Mouse (Mus musculus) lung, embryonic 16.5 days (tissue): ENCODE data around the gene Lingo3. TPM values are rescaled to one million over a fixed set of nuclear protein-coding genes. Genes with fewer than 3 reads are reported as not detected.
"Not testable (repeated sequence)": the region's sequence is repeated elsewhere in the genome, so short reads cannot be mapped to it uniquely, and the experiment has no call there.

ENCODE experiments used
- ATAC-seq: fragments of 200-750 bp; cut with Nextera tagmentation; 2 replicates; pipeline ENCODE4 v1.8.0; 2017; ENCODE audit warnings: low read depth, mild to moderate bottlenecking, moderate library complexity
- H3K27ac ChIP-seq: fragments of 300-500 bp; sonication (generic); 2 replicates; pipeline ENCODE4 v1.5.1; 2014; ENCODE audit warnings: mild to moderate bottlenecking, control low read depth, low read length
- H3K27me3 ChIP-seq: fragments of 300-500 bp; sonication (generic); 2 replicates; pipeline ENCODE4 v1.6.1; 2014; ENCODE audit warnings: low read depth, low read length, mixed read lengths; ENCODE audit not compliant: control insufficient read depth, insufficient read depth
- H3K36me3 ChIP-seq: fragments of 300-500 bp; sonication (generic); 2 replicates; pipeline ENCODE4 v1.6.1; 2014; ENCODE audit warnings: low read length; ENCODE audit not compliant: control insufficient read depth, insufficient read depth
- H3K4me1 ChIP-seq: fragments of 300-500 bp; sonication (generic); replicated peaks from 2 replicates; pipeline ENCODE4 v1.6.1; 2014; ENCODE audit warnings: low read length, mixed read lengths; ENCODE audit not compliant: control insufficient read depth, insufficient read depth
- H3K4me2 ChIP-seq: fragments of 300-500 bp; sonication (generic); 2 replicates; pipeline ENCODE4 v1.6.1; 2014; ENCODE audit warnings: low read depth, low read length, control low read depth
- H3K4me3 ChIP-seq: fragments of 300-500 bp; sonication (generic); 2 replicates; pipeline ENCODE4 v1.5.1; 2014; ENCODE audit warnings: mild to moderate bottlenecking, low read length, control low read depth
- H3K9ac ChIP-seq: fragments of 300-500 bp; sonication (generic); 2 replicates; pipeline ENCODE4 v1.6.1; 2014; ENCODE audit warnings: low read length, control low read depth
- H3K9me3 ChIP-seq: fragments of 300-500 bp; sonication (generic); 2 replicates; pipeline ENCODE4 v1.6.1; 2016; ENCODE audit warnings: low read length; ENCODE audit not compliant: control insufficient read depth
- WGBS: fragments of 180-500 bp; shearing (Covaris S2); extraction: QIAGEN DNeasy Blood & Tissue Kit; methylation state at CpG from one replicate; pipeline ENCODE4 v1.1.7; 2014; 5-methylcytosine and 5-hydroxymethylcytosine counted together
- polyA plus RNA-seq: library from polyadenylated mRNA; unstranded; fragments of >200 nt; fragmentation: Nextera tagmentation; extraction: Ambion mirVana; gene quantifications from 2 replicates; pipeline ENCODE4 v1.2.1, GENCODE M21; 2015

Lingo3 gene
- polyA plus RNA-seq, 1 experiment from 2014 or later = 0.15 TPM

DNA sequence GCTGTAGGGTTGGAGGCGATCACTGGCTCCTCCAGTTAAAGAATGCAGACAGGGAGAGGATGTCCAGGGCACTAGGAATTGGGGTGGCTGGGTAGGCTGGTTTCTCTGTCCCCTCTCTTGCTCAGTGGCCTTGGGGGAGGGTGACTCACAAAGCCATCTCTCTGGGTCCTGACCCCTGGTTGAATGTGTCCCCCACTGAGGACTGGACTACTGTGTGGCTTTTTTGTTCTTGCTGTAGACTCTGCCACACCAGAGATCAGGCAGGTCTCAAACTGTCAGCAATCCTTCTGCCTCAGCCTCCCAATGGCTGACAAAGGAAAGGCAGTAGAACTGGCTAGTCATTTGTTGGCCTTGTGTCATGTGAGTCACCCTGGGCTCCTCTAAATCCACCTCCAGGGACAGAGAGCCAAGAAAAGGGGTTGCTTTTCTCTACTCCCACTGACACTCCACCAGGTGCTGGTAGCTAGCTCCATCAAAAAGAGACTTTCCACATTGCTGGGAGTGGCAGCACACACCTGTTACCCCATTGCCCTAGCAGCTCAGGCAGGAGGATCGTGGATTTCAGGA is 5.4 kb downstream of the Lingo3 start:
- WGBS = 58% methylated on average over 2 of the region's 2 CpGs
- H3K4me1 ChIP-seq = no peaks in the 10 kb centered on the region
- H3K36me3 ChIP-seq = no peaks in the 10 kb centered on the region
- no peak overlapping the region for H3K27ac ChIP-seq
- no peak overlapping the region for H3K9ac ChIP-seq
- H3K27me3 ChIP-seq = peaks cover 52% of the 10 kb centered on the region
- H3K4me3 ChIP-seq = no peak overlapping the region
- ATAC-seq = no peak
- H3K4me2 ChIP-seq = no peak overlapping the region
- H3K9me3 ChIP-seq = 0 out of 2 replicates have a peak, but pooled peaks cover 4% of the 10 kb centered on the region

GRCm38 (mm10) chr10:80837827-80838226 is 6.0 kb downstream of the Lingo3 start:
- H3K9me3 ChIP-seq = 0 out of 2 replicates have a peak, but pooled peaks cover 4% of the 10 kb centered on the region
- H3K9ac ChIP-seq = no peak overlapping the region
- no peaks in the 10 kb centered on the region for H3K36me3 ChIP-seq
- ATAC-seq = no peak
- H3K4me3 ChIP-seq = no peak overlapping the region
- no peak overlapping the region for H3K27ac ChIP-seq
- H3K4me2 ChIP-seq = no peak overlapping the region
- peaks cover 50% of the 10 kb centered on the region for H3K27me3 ChIP-seq
- 8% methylated on average over 2 of the region's 2 CpGs for WGBS
- H3K4me1 ChIP-seq = no peaks in the 10 kb centered on the region

DNA sequence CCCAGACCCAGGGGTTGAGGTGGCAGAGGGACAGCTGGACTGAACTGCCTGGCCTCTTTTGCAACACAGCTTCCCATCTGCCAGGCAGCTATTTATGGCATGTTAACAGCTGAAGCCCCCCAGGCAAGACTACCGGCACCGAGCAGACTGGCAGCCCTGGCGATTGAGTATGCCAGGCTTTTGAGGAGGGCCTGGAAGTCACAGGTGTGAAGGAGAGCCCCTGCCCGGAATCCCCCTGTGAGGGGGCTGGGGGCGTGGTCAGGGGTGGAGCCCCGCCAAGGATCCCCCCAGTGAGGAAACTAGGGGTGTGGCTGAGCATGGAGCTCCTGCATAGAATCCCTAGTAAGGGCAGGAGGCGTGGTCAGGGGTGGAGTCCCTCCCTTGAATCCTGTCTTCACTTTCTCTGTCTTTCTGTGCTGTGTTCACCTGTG is 6.9 kb downstream of the Lingo3 start:
- H3K4me3 ChIP-seq = no peak overlapping the region
- H3K27ac ChIP-seq = no peak overlapping the region
- WGBS = 30% methylated on average over 7 of the region's 7 CpGs
- no peak overlapping the region for H3K9ac ChIP-seq
- H3K36me3 ChIP-seq = no peaks in the 10 kb centered on the region
- H3K4me1 ChIP-seq = no peaks in the 10 kb centered on the region
- 0 out of 2 replicates have a peak, but pooled peaks cover 4% of the 10 kb centered on the region for H3K9me3 ChIP-seq
- H3K4me2 ChIP-seq = no peak overlapping the region
- H3K27me3 ChIP-seq = peaks cover 43% of the 10 kb centered on the region
- ATAC-seq = no peak

- Histone ChIP-seq H3K4me1 (peaks cover 6% of the 10 kb centered on the region), H3K4me2 (no peak overlapping the region), H3K9ac (no peak overlapping the region), H3K27ac (no peak overlapping the region), H3K27me3 (peaks cover 40% of the 10 kb centered on the region), H3K36me3 (no peaks in the 10 kb centered on the region), H3K4me3 (no peak overlapping the region), H3K9me3 (0 out of 2 replicates have a peak, but pooled peaks cover 4% of the 10 kb centered on the region)
- no peak for ATAC-seq
- WGBS = 45% methylated on average over 28 of the region's 30 CpGs
Observed at GRCm38 (mm10) chr10:80835617-80836016, 8.2 kb downstream of the Lingo3 start.

- Histone ChIP-seq H3K27me3 (peaks cover 40% of the 10 kb centered on the region), H3K9me3 (0 out of 2 replicates have a peak, but pooled peaks cover 4% of the 10 kb centered on the region), H3K4me1 (peaks cover 12% of the 10 kb centered on the region), H3K27ac (no peak overlapping the region), H3K4me3 (no peak overlapping the region), H3K9ac (no peak overlapping the region), H3K4me2 (no peak overlapping the region), H3K36me3 (peaks cover 7% of the 10 kb centered on the region)
- 69% methylated on average over 7 of the region's 7 CpGs for WGBS
- no peak for ATAC-seq
Observed at GRCm38 (mm10) chr10:80832818-80833217, 11.0 kb downstream of the Lingo3 start.

DNA sequence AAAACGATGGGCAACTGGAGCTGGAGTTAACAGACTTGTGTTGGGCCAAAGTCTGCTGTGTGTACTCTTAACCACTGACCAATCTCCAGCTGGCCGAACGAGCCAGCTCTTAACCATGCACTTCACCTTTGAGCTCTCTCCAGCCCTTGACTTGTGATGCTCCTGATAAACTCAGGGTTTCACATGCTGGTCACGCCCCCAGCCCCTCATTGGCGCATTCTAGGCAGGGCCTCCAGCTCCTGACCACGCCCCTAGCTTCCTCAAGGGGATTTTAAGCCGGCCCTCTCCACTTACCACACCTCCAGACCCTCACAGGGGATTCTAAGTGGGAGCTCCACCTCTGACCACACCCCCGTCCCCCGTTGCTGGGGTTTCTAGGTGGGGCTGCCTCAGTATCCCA is 12.7 kb downstream of the Lingo3 start:
- Histone ChIP-seq H3K27me3 (peaks cover 30% of the 10 kb centered on the region), H3K27ac (no peak overlapping the region), H3K4me2 (no peak overlapping the region), H3K4me1 (peaks cover 17% of the 10 kb centered on the region), H3K4me3 (no peak overlapping the region), H3K36me3 (peaks cover 7% of the 10 kb centered on the region), H3K9me3 (0 out of 2 replicates have a peak, but pooled peaks cover 4% of the 10 kb centered on the region), H3K9ac (no peak overlapping the region)
- WGBS = 3% methylated on average over 9 of the region's 9 CpGs
- no peak for ATAC-seq

GRCm38 (mm10) chr10:80829359-80830278 is 14.2 kb downstream of the Lingo3 start:
- ATAC-seq = no peak
- Histone ChIP-seq H3K4me2 (no peak overlapping the region), H3K27ac (no peak overlapping the region), H3K9ac (no peak overlapping the region), H3K4me3 (no peak overlapping the region), H3K9me3 (0 out of 2 replicates have a peak, but pooled peaks cover 4% of the 10 kb centered on the region), H3K27me3 (peaks cover 15% of the 10 kb centered on the region), H3K4me1 (peaks cover 17% of the 10 kb centered on the region), H3K36me3 (peaks cover 7% of the 10 kb centered on the region)
- WGBS = 58% methylated on average over 1 of the region's 1 CpGs

GRCm38 (mm10) chr10:80828587-80828986 is 15.3 kb downstream of the Lingo3 start:
- H3K4me3 ChIP-seq, H3K27ac ChIP-seq, ATAC-seq, H3K9ac ChIP-seq, H3K36me3 ChIP-seq, H3K9me3 ChIP-seq, H3K27me3 ChIP-seq: not testable (repeated sequence)
- Histone ChIP-seq H3K4me1 (peaks cover 17% of the 10 kb centered on the region), H3K4me2 (peak overlapping the region; percentile 96; the same call in 1 of the 2 replicates)
- WGBS = 72% methylated on average over 7 of the region's 9 CpGs

- H3K4me2 ChIP-seq = peak overlapping the region; percentile 96
- 61% methylated on average over 10 of the region's 10 CpGs for WGBS
Observed at GRCm38 (mm10) chr10:80827870-80828420, 15.9 kb downstream of the Lingo3 start.

More at GRCm38 (mm10) chr10:80827870-80828420, 15.9 kb downstream of the Lingo3 start:
- no peak for ATAC-seq
- Histone ChIP-seq H3K4me1 (peaks cover 17% of the 10 kb centered on the region), H3K4me3 (peak overlapping the region; percentile 73), H3K36me3 (peaks cover 7% of the 10 kb centered on the region), H3K9ac (peak overlapping the region; percentile 91), H3K9me3 (no peaks in the 10 kb centered on the region), H3K27me3 (no peaks in the 10 kb centered on the region), H3K27ac (no peak overlapping the region)
